Mouse (Mus musculus) lung, postnatal 0 days (tissue): Measurements from ENCODE around the gene Gm20388.

ENCODE experiments used
- CTCF ChIP-seq: IDR thresholded peaks from 2 replicates; pipeline ENCODE4 v1.5.1; 2016; ENCODE audit warnings: antibody characterized with exemption, mild to moderate bottlenecking
- EP300 ChIP-seq: IDR thresholded peaks from 2 replicates; pipeline ENCODE4 v1.6.1; 2016; ENCODE audit warnings: antibody characterized with exemption, mild to moderate bottlenecking, control low read depth

DNA sequence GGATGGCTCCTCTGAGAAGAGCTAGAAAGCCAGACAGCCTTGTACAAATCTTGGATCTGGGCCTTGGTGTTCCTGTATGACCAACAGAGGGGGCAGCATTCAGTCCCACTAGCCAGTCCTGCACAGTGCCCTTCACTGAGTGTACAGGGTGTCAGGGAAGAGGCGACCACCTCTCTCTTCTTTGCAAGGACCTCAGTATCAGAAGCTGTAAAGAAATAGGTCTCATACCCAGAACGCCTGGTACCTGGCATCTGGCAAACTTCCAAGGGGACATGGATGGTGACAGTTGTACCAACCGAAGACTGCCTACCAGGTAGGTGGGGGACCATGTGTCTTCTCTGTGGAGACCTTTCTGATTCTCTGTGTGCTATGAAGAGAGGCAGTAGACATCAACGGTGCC, 2369.5 kb downstream of the Gm20388 start:
- no peak for TF ChIP-seq EP300
- TF ChIP-seq CTCF = peak; percentile 51
